Mouse (Mus musculus): ENCODE measurements around the gene Igfbp3. TPM values are rescaled to one million over a fixed set of nuclear protein-coding genes. Genes with fewer than 3 reads are reported as not detected.

The Igfbp3 gene
- not detected for polyA plus RNA-seq (2017; shearing (Covaris generic))

DNA sequence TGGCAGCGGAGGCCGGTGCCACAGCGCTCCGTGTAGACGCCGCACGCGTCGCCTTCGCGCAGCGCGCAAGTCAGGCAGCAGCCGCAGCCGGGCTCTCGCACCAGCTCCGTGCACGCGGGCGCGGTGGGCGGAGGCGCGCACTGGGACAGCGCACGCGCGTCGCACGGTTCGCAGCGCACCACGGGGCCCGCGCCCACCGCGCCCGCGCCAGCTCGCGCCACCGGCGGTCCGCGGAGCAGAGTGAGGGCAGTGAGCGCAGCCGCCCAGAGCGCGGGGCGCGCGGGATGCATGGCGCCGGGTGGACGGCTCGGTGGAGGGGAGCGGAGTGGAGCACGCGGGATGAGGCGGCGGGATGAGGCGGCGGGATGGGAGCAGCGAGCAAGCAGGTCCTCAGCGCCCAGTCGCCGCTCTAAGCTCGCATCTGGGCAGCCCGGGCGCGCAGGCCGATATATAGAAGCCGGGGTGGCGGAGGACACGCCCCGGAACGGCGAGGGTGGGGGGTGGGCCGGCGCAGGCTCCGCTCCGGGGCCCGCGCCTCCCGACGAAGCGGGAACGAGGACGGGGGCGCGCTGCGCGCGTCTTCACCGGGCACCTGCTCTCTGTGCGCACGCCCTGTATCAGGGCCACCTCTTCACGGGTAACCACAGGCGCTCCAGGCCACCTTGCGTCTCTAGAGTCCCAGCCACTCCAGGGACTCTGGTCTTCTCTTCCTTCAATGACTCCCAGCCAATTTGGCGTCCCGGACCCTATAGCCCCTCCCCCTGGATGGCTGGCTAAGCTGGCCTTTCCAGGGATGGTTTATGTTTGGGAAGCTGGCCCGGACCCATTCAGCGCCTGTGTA lies at the start of gene Igfbp3:
Igfbp3 (minus strand) TSS at position 423 of the 841 bp plus-strand sequence.

DNA sequence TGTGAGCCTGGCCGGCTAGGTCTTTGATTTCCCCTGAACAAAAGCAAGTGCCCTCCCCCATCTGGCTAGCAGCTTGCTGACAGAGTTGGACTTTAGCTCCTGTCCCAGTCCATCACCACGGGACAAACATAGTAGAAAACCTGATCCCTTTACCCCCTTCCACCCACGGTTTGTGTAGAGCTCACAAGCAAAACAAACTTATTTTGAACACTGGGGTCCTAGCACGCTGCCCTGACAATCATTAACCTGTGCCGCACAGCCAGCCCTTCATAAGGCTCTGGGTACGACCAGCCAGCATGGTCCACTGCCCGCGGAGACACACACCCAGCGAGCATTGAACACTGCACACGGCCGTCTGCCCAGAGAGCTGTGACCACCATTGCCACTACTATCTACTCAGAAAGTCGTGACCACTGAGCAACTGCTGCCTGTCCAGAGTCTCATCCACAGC lies 16.2 kb downstream of the Igfbp3 start, which contains the start of gene Igfbp1:
Igfbp1 (plus strand) TSS at position 292 of the 451 bp plus-strand sequence.

DNA sequence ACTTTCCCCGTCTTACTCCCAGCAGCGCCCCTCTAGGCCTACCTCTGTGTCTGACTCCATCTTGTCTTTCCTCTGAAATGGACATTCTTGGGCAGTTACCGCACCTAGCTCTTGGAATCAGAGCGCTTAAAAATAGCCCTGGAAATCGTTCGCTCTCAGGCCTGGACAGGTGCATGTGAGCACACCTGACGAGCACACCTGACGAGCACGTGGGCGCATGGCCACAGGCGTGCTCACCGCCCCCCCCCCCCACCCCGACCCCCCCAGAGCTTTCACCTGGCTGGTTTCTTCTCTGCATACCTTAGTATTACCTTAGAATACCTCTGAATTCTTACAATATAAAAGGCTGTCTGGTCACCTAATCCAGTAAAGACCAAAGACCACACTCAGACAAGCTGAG lies 25.3 kb downstream of the Igfbp3 start, which contains the start of gene Gm11985:
Gm11985 (minus strand) TSS at position 101 of the 400 bp plus-strand sequence.

Other genes starting within 250 kb of the Igfbp3 start
- 0.28 TPM for gene Adcy1, start 150.4 kb downstream of the Igfbp3 start, polyA plus RNA-seq (2017; shearing (Covaris generic))
- not detected for gene Gm11985, start 25.4 kb downstream of the Igfbp3 start, polyA plus RNA-seq (2017; shearing (Covaris generic))
- not detected for gene Igfbp1, start 16.1 kb downstream of the Igfbp3 start, polyA plus RNA-seq (2017; shearing (Covaris generic))